Mouse (Mus musculus): ENCODE measurements around the gene Gng3. TPM values are rescaled to one million over a fixed set of nuclear protein-coding genes. Genes with fewer than 3 reads are reported as not detected.
A peak's percentile ranks its signal among the peaks of the same experiment; 100 is the strongest.

The Gng3 gene
- 1.5 and 1.6 TPM in 2 replicates for polyA plus RNA-seq (2015; fragmentation: Nextera tagmentation; extraction: Ambion mirVana)

- Histone ChIP-seq H3K4me3 (replicated peaks; ENCODE audit: low read depth, low read length) (peak within 1 kb of the TSS; percentile 60), H3K9me3 (replicated peaks; ENCODE audit: low read length) (no peaks in the 10 kb centered on the region), H3K27me3 (ENCODE audit: insufficient read depth, low read length) (no peaks in the 10 kb centered on the region), H3K4me1 (replicated peaks; ENCODE audit: insufficient read depth, low read length) (peaks cover 23% of the 10 kb centered on the region), H3K36me3 (ENCODE audit: insufficient read depth, low read length) (peaks cover 7% of the 10 kb centered on the region), H3K9ac (ENCODE audit: low read depth, low read length) (peak within 1 kb of the TSS; percentile 84), H3K4me2 (ENCODE audit: low read length) (peak within 1 kb of the TSS; percentile 96), H3K27ac (peak within 1 kb of the TSS; percentile 98)
- TF ChIP-seq CTCF (IDR thresholded peaks at IDR 0.05; ENCODE audit: low read depth) = no peak
- no peak for ATAC-seq (replicated peaks; ENCODE audit: low FRiP score, low read depth)
- 60% methylated on average over 11 of the region's 11 CpGs for WGBS
- DNase-seq (ENCODE audit: low spot score) = no peak
Measured at GRCm38 (mm10) chr19:8839103-8839907, at the start of gene Gng3. TSS of gene Gng3 (minus strand) at chr19:8839194.

GRCm38 (mm10) chr19:8887585-8888463 lies 48.8 kb upstream of the Gng3 start:
- peak overlapping the region; percentile 72 for H3K4me2 ChIP-seq (ENCODE audit: low read length)
- H3K27me3 ChIP-seq (ENCODE audit: insufficient read depth, low read length) = no peaks in the 10 kb centered on the region
- peak overlapping the region; percentile 70 for H3K4me3 ChIP-seq (replicated peaks; ENCODE audit: low read depth, low read length)
- H3K9ac ChIP-seq (ENCODE audit: low read depth, low read length) = peak overlapping the region; percentile 75
- DNase-seq (ENCODE audit: low spot score) = peak; percentile 9
- no peaks in the 10 kb centered on the region for H3K9me3 ChIP-seq (replicated peaks; ENCODE audit: low read length)
- no peak for ATAC-seq (replicated peaks; ENCODE audit: low FRiP score, low read depth)
- peak overlapping the region; percentile 91; the same call in 1 of the 2 replicates for H3K27ac ChIP-seq
- H3K4me1 ChIP-seq (replicated peaks; ENCODE audit: insufficient read depth, low read length) = 0 out of 2 replicates have a peak, but pooled peaks cover 5% of the 10 kb centered on the region
- TF ChIP-seq CTCF (IDR thresholded peaks at IDR 0.05; ENCODE audit: low read depth) = no peak
- 15% methylated on average over 19 of the region's 19 CpGs for WGBS
- H3K36me3 ChIP-seq (ENCODE audit: insufficient read depth, low read length) = no peaks in the 10 kb centered on the region

GRCm38 (mm10) chr19:8886916-8887584 lies 48.1 kb upstream of the Gng3 start:
- ATAC-seq (replicated peaks; ENCODE audit: low FRiP score, low read depth) = no peak
- H3K4me1 ChIP-seq (replicated peaks; ENCODE audit: insufficient read depth, low read length) = 0 out of 2 replicates have a peak, but pooled peaks cover 5% of the 10 kb centered on the region
- no peak overlapping the region for H3K27ac ChIP-seq
- no peak overlapping the region for H3K4me3 ChIP-seq (replicated peaks; ENCODE audit: low read depth, low read length)
- 48% methylated on average over 1 of the region's 1 CpGs for WGBS
- DNase-seq (ENCODE audit: low spot score) = peak; percentile 23
- H3K36me3 ChIP-seq (ENCODE audit: insufficient read depth, low read length) = no peaks in the 10 kb centered on the region
- TF ChIP-seq CTCF (IDR thresholded peaks at IDR 0.05; ENCODE audit: low read depth) = no peak
- peak overlapping the region; percentile 72; the same call in 1 of the 2 replicates for H3K4me2 ChIP-seq (ENCODE audit: low read length)
- H3K9ac ChIP-seq (ENCODE audit: low read depth, low read length) = no peak overlapping the region
- no peaks in the 10 kb centered on the region for H3K9me3 ChIP-seq (replicated peaks; ENCODE audit: low read length)
- no peaks in the 10 kb centered on the region for H3K27me3 ChIP-seq (ENCODE audit: insufficient read depth, low read length)

GRCm38 (mm10) chr19:8883616-8884015 lies 44.6 kb upstream of the Gng3 start, which contains the start of the genes Lbhd1 and Gm49403:
TSS of gene Lbhd1 (plus strand) at chr19:8883732.
TSS of gene Gm49403 (plus strand) at chr19:8883930.
- no peaks in the 10 kb centered on the region for H3K9me3 ChIP-seq (replicated peaks; ENCODE audit: low read length)
- ATAC-seq (replicated peaks; ENCODE audit: low FRiP score, low read depth) (no peak), DNase-seq (ENCODE audit: low spot score) (no peak)
- no peak within 1 kb of the TSS for H3K9ac ChIP-seq (ENCODE audit: low read depth, low read length)
- no peak within 1 kb of the TSS for H3K27ac ChIP-seq
- H3K27me3 ChIP-seq (ENCODE audit: insufficient read depth, low read length) = no peaks in the 10 kb centered on the region
- no peak for TF ChIP-seq CTCF (IDR thresholded peaks at IDR 0.05; ENCODE audit: low read depth)
- H3K36me3 ChIP-seq (ENCODE audit: insufficient read depth, low read length) = no peaks in the 10 kb centered on the region
- 78% methylated on average over 3 of the region's 3 CpGs for WGBS
- H3K4me2 ChIP-seq (ENCODE audit: low read length) = no peak within 1 kb of the TSS
- 0 out of 2 replicates have a peak, but pooled peaks cover 5% of the 10 kb centered on the region for H3K4me1 ChIP-seq (replicated peaks; ENCODE audit: insufficient read depth, low read length)
- H3K4me3 ChIP-seq (replicated peaks; ENCODE audit: low read depth, low read length) = no peak within 1 kb of the TSS

GRCm38 (mm10) chr19:8881034-8881392 lies 42.0 kb upstream of the Gng3 start:
- no peaks in the 10 kb centered on the region for H3K4me1 ChIP-seq (replicated peaks; ENCODE audit: insufficient read depth, low read length)
- peak overlapping the region; percentile 88; the same call in 1 of the 2 replicates for H3K9ac ChIP-seq (ENCODE audit: low read depth, low read length)
- peaks cover 10% of the 10 kb centered on the region for H3K36me3 ChIP-seq (ENCODE audit: insufficient read depth, low read length)
- no peak for DNase-seq (ENCODE audit: low spot score)
- TF ChIP-seq CTCF (IDR thresholded peaks at IDR 0.05; ENCODE audit: low read depth) = no peak
- peak overlapping the region; percentile 78 for H3K4me2 ChIP-seq (ENCODE audit: low read length)
- no peaks in the 10 kb centered on the region for H3K9me3 ChIP-seq (replicated peaks; ENCODE audit: low read length)
- peak; percentile 23; the same call in 1 of the 2 replicates for ATAC-seq (replicated peaks; ENCODE audit: low FRiP score, low read depth)
- no peaks in the 10 kb centered on the region for H3K27me3 ChIP-seq (ENCODE audit: insufficient read depth, low read length)
- 12% methylated on average over 3 of the region's 3 CpGs for WGBS
- H3K4me3 ChIP-seq (replicated peaks; ENCODE audit: low read depth, low read length) = peak overlapping the region; percentile 81
- H3K27ac ChIP-seq = no peak overlapping the region; the same call in 1 of the 2 replicates

Data from kidney, postnatal 0 days (tissue).